Mouse (Mus musculus) CH12.LX (cell line): ENCODE measurements around the gene Cep350. TPM values are rescaled to one million over a fixed set of nuclear protein-coding genes. Genes with fewer than 3 reads are reported as not detected.

Source experiments
- DNase-seq: peaks from one replicate; pipeline ENCODE4 v3.0.0-alpha.2; 2013; ENCODE audit errors: extremely low read depth
- H3K27ac ChIP-seq: 2 replicates; pipeline ENCODE4 v1.5.1; 2012; ENCODE audit warnings: low read depth, mild to moderate bottlenecking, control low read depth, moderate library complexity; ENCODE audit not compliant: insufficient read depth
- H3K27me3 ChIP-seq: replicated peaks from 2 replicates; pipeline ENCODE3; 2012; ENCODE audit warnings: inconsistent platforms
- H3K36me3 ChIP-seq, 2 experiments: replicated peaks in 1 of 2; 2 replicates each; pipeline versions ENCODE3 to v1.6.1; 2012; ENCODE audit warnings: inconsistent platforms in 1 of 2, low read length in 1 of 2, mild to moderate bottlenecking in 1 of 2, mixed read lengths in 1 of 2, moderate library complexity in 1 of 2; ENCODE audit not compliant: control insufficient read depth in 1 of 2, insufficient read depth in 1 of 2
- H3K4me1 ChIP-seq, 2 experiments: 2 replicates each; pipeline ENCODE4 v1.6.1; 2012; ENCODE audit warnings: inconsistent platforms in 1 of 2, moderate library complexity in 1 of 2; ENCODE audit not compliant: insufficient read depth in 2 of 2, control insufficient read depth in 1 of 2
- H3K4me2 ChIP-seq: 2 replicates; pipeline ENCODE4 v1.6.1; 2012; ENCODE audit warnings: low read depth, mild to moderate bottlenecking, control low read depth; ENCODE audit not compliant: poor library complexity, insufficient read depth, severe bottlenecking
- H3K4me3 ChIP-seq, 3 experiments: fragments of 150-350 bp in 1 of 3; sonication (generic) in 1 of 3; replicated peaks in 1 of 3; 2 replicates each; pipeline versions ENCODE3 to v1.5.1; 2011 to 2012; ENCODE audit warnings: low read depth in 2 of 3, low read length in 2 of 3, mild to moderate bottlenecking in 2 of 3, moderate library complexity in 2 of 3, control low read depth in 1 of 3, improper control_type of control experiment in 1 of 3, inconsistent platforms in 1 of 3, mixed read lengths in 1 of 3; ENCODE audit not compliant: poor library complexity in 1 of 3
- H3K79me2 ChIP-seq: replicated peaks from 2 replicates; pipeline ENCODE4 v1.6.1; 2012; ENCODE audit warnings: mild to moderate bottlenecking, moderate library complexity; ENCODE audit not compliant: control insufficient read depth, poor library complexity, insufficient read depth, severe bottlenecking; ENCODE audit errors: extremely low read depth
- H3K9ac ChIP-seq: 2 replicates; pipeline ENCODE4 v1.6.1; 2012; ENCODE audit warnings: low read depth, mild to moderate bottlenecking, control low read depth, moderate library complexity; ENCODE audit not compliant: insufficient read depth
- H3K9me3 ChIP-seq: replicated peaks from 2 replicates; pipeline ENCODE3; 2012; ENCODE audit warnings: low read length, inconsistent platforms, mixed read lengths
- CHD1 ChIP-seq: IDR thresholded peaks from 2 replicates; pipeline ENCODE4 v1.6.1; 2012; ENCODE audit warnings: low read depth, low read length, improper control_type of control experiment, inconsistent platforms
- CTCF ChIP-seq, 2 experiments: IDR thresholded peaks in 1 of 2; conservative IDR thresholded peaks in 1 of 2; 2 replicates each; pipeline ENCODE4 v1.5.1; 2011 to 2012; ENCODE audit warnings: low read depth in 2 of 2, low read length in 2 of 2, improper control_type of control experiment in 1 of 2, inconsistent platforms in 1 of 2, mild to moderate bottlenecking in 1 of 2, moderate library complexity in 1 of 2
- ELF1 ChIP-seq: IDR thresholded peaks from 2 replicates; pipeline ENCODE4 v1.6.1; 2014; ENCODE audit warnings: low read depth, mild to moderate bottlenecking, inconsistent platforms, low read length, improper control_type of control experiment
- EP300 ChIP-seq: IDR thresholded peaks from 2 replicates; pipeline ENCODE4 v1.6.1; 2011; ENCODE audit warnings: low read length, improper control_type of control experiment
- ETS1 ChIP-seq: conservative IDR thresholded peaks from 2 replicates; pipeline ENCODE4 v1.6.1; 2012; ENCODE audit warnings: low read depth, mild to moderate bottlenecking, inconsistent platforms, low read length, improper control_type of control experiment, moderate library complexity
- GABPA ChIP-seq: IDR thresholded peaks from 2 replicates; pipeline ENCODE4 v1.6.1; 2012; ENCODE audit warnings: low read depth, low read length, improper control_type of control experiment, inconsistent platforms; ENCODE audit not compliant: insufficient replicate concordance
- HCFC1 ChIP-seq: IDR thresholded peaks from 2 replicates; pipeline ENCODE4 v1.6.1; 2012; ENCODE audit warnings: low read depth, mild to moderate bottlenecking, inconsistent platforms, low read length, improper control_type of control experiment
- JUN ChIP-seq: IDR thresholded peaks from 2 replicates; pipeline ENCODE4 v1.6.1; 2011; ENCODE audit warnings: low read depth, mild to moderate bottlenecking, low read length, improper control_type of control experiment, moderate library complexity; ENCODE audit not compliant: insufficient read depth
- JUND ChIP-seq: conservative IDR thresholded peaks from 2 replicates; pipeline ENCODE4 v1.6.1; 2011; ENCODE audit warnings: low read depth, low read length, improper control_type of control experiment
- KAT2A ChIP-seq: IDR thresholded peaks from 2 replicates; pipeline ENCODE4 v1.6.1; 2012; ENCODE audit warnings: low read length, improper control_type of control experiment, inconsistent platforms; ENCODE audit not compliant: insufficient replicate concordance
- MAX ChIP-seq: IDR thresholded peaks from 2 replicates; pipeline ENCODE4 v1.6.1; 2011; ENCODE audit warnings: low read length, improper control_type of control experiment
- MAZ ChIP-seq: IDR thresholded peaks from 2 replicates; pipeline ENCODE4 v1.6.1; 2012; ENCODE audit warnings: low read depth, mild to moderate bottlenecking, inconsistent platforms, low read length, improper control_type of control experiment, moderate library complexity
- MEF2A ChIP-seq: IDR thresholded peaks from 2 replicates; pipeline ENCODE4 v1.6.1; 2014; ENCODE audit warnings: low read depth, mild to moderate bottlenecking, inconsistent platforms, low read length, improper control_type of control experiment, borderline replicate concordance
- NRF1 ChIP-seq: IDR thresholded peaks from 2 replicates; pipeline ENCODE4 v1.6.1; 2014; ENCODE audit warnings: low read depth, mild to moderate bottlenecking, inconsistent platforms, low read length, improper control_type of control experiment, moderate library complexity
- POLR2AphosphoS2 ChIP-seq: IDR thresholded peaks from 2 replicates; pipeline ENCODE4 v1.6.1; 2011; ENCODE audit warnings: low read depth, low read length, improper control_type of control experiment
- RAD21 ChIP-seq: IDR thresholded peaks from 2 replicates; pipeline ENCODE4 v1.6.1; 2011; ENCODE audit warnings: low read depth, mild to moderate bottlenecking, low read length, improper control_type of control experiment, moderate library complexity
- RCOR1 ChIP-seq: conservative IDR thresholded peaks from 2 replicates; pipeline ENCODE4 v1.6.1; 2012; ENCODE audit warnings: low read depth, mild to moderate bottlenecking, inconsistent platforms, low read length, improper control_type of control experiment
- SIN3A ChIP-seq: IDR thresholded peaks from 2 replicates; pipeline ENCODE4 v1.6.1; 2012; ENCODE audit warnings: low read length, improper control_type of control experiment, inconsistent platforms
- SMC3 ChIP-seq: IDR thresholded peaks from 2 replicates; pipeline ENCODE4 v1.6.1; 2011; ENCODE audit warnings: low read depth, low read length, improper control_type of control experiment
- TCF12 ChIP-seq: IDR thresholded peaks from 2 replicates; pipeline ENCODE4 v1.6.1; 2014; ENCODE audit warnings: low read depth, mild to moderate bottlenecking, inconsistent platforms, low read length, improper control_type of control experiment
- UBTF ChIP-seq: IDR thresholded peaks from 2 replicates; pipeline ENCODE4 v1.6.1; 2012; ENCODE audit warnings: low read depth, mild to moderate bottlenecking, inconsistent platforms, low read length, improper control_type of control experiment, moderate library complexity
- ZC3H11A ChIP-seq: IDR thresholded peaks from 2 replicates; pipeline ENCODE4 v1.6.1; 2012; ENCODE audit warnings: low read depth, mild to moderate bottlenecking, inconsistent platforms, low read length, improper control_type of control experiment
- ZMIZ1 ChIP-seq: IDR thresholded peaks from 2 replicates; pipeline ENCODE4 v1.6.1; 2012; ENCODE audit warnings: low read depth, mild to moderate bottlenecking, inconsistent platforms, low read length, improper control_type of control experiment
- dilution Hi-C: fragments of 300-500 bp; cut with MboI; formaldehyde crosslinking; loops from 2 replicates; pipeline ENCODE4 v1.14.3; 2020; ENCODE audit warnings: low sequenced_read_pairs; ENCODE audit not compliant: extremely low pct_unique_long_range_greater_than_20kb, extremely low pct_ligation_motif_present
- in situ Hi-C: fragments of 300-500 bp; cut with MboI; formaldehyde crosslinking; loops from 3 replicates; pipeline ENCODE4 v1.14.3; 2019; ENCODE audit warnings: low sequenced_read_pairs, low pct_ligation_motif_present, low pct_unique_long_range_greater_than_20kb, mixed read lengths
- polyA plus RNA-seq: library from polyadenylated mRNA; unstranded; fragments of >175 nt; gene quantifications from 2 replicates; pipeline ENCODE4 v1.2.1, GENCODE M21; 2012; ENCODE audit warnings: low read depth; ENCODE audit not compliant: insufficient read length
- total RNA-seq, 2 experiments: library from RNA; depleted of rRNA; stranded (reverse); fragments of 300-350 nt in 1 of 2; fragments of >200 nt in 1 of 2; gene quantifications; 2 replicates each; pipeline ENCODE4 v1.2.3; 2012 to 2014

Cep350 gene
- total and polyA plus RNA-seq, 3 experiments: 3.5 to 8.3 (median 6.8) TPM

- in situ Hi-C loops: no loop called here
These were observed 23.9 kb downstream of the Cep350 start for GRCm38 (mm10) chr1:155949170-155949569.

GRCm38 (mm10) chr1:155944361-155944760, 28.7 kb downstream of the Cep350 start:
- in situ Hi-C loops: no loop called here
- H3K9me3 ChIP-seq: no peaks in the 10 kb centered on the region
- no peak for DNase-seq
- H3K27ac ChIP-seq: no peak overlapping the region
- peaks cover 5 to 49% of the 10 kb centered on the region in 2 experiments for H3K36me3 ChIP-seq
- H3K4me2 ChIP-seq: no peak overlapping the region
- peaks cover 0 to 23% of the 10 kb centered on the region in 2 experiments; a peak in 2 of 4 replicates for H3K4me1 ChIP-seq
- no peak overlapping the region for H3K4me3 ChIP-seq
- 0 out of 2 replicates have a peak, but pooled peaks cover 3% of the 10 kb centered on the region for H3K79me2 ChIP-seq
- no peak for TF ChIP-seq CTCF (conservative IDR thresholded peaks at IDR 0.05 in 1 of 2, IDR thresholded peaks at IDR 0.05 in 1 of 2; ENCODE audit: low read depth in 2 of 2, low read length in 2 of 2)
- no peak for TF ChIP-seq TCF12
- TF ChIP-seq JUND: no peak
- TF ChIP-seq ELF1: no peak
- no peak for TF ChIP-seq JUN
- TF ChIP-seq ZMIZ1: no peak
- TF ChIP-seq MAZ: no peak
- TF ChIP-seq NRF1: no peak
- no peak for TF ChIP-seq MAX
- TF ChIP-seq ETS1: no peak
- no peak overlapping the region for H3K9ac ChIP-seq
- H3K27me3 ChIP-seq: no peaks in the 10 kb centered on the region
- dilution Hi-C loops: no loop called here

More at GRCm38 (mm10) chr1:155949170-155949569, 23.9 kb downstream of the Cep350 start:
- TF ChIP-seq NRF1 (no peak), JUN (no peak), SIN3A (no peak), RCOR1 (no peak), UBTF (no peak), ETS1 (no peak), SMC3 (no peak), HCFC1 (no peak), MEF2A (no peak), CHD1 (no peak), POLR2AphosphoS2 (no peak), GABPA (no peak), ZC3H11A (no peak), MAZ (no peak), RAD21 (no peak), KAT2A (no peak), EP300 (no peak)
- DNase-seq: peak; percentile 8
- Histone ChIP-seq H3K4me2 (no peak overlapping the region), H3K27ac (no peak overlapping the region), H3K36me3 (peaks cover 14 to 56% of the 10 kb centered on the region in 2 experiments), H3K27me3 (no peaks in the 10 kb centered on the region), H3K79me2 (0 out of 2 replicates have a peak, but pooled peaks cover 3% of the 10 kb centered on the region), H3K9me3 (no peaks in the 10 kb centered on the region), H3K4me1 (peaks cover 0 to 10% of the 10 kb centered on the region in 2 experiments; a peak in 1 of 4 replicates), H3K9ac (no peak overlapping the region), H3K4me3 (no peak overlapping the region)
- dilution Hi-C loops: no loop called here
